Mouse (Mus musculus) embryonic fibroblast, embryonic 13.5 days (primary cell): Measurements from ENCODE around the gene Ap2a2. TPM values are rescaled to one million over a fixed set of nuclear protein-coding genes. Genes with fewer than 3 reads are reported as not detected.
"Not testable (repeated sequence)": the region's sequence is repeated elsewhere in the genome, so short reads cannot be mapped to it uniquely, and the experiment has no call there.

ENCODE experiments used
- H3K27ac ChIP-seq: 2 replicates; pipeline ENCODE4 v1.5.1; 2012; ENCODE audit warnings: low read length, control low read depth, inconsistent platforms; ENCODE audit not compliant: insufficient read depth
- H3K4me1 ChIP-seq: 2 replicates; pipeline ENCODE4 v1.6.1; 2011; ENCODE audit warnings: low read length; ENCODE audit not compliant: control insufficient read depth, insufficient read depth
- H3K4me3 ChIP-seq: 2 replicates; pipeline ENCODE4 v1.5.1; 2011; ENCODE audit warnings: mild to moderate bottlenecking, control low read depth, low read length; ENCODE audit not compliant: insufficient read depth
- CTCF ChIP-seq: IDR thresholded peaks from 2 replicates; pipeline ENCODE4 v1.5.1; 2011; ENCODE audit warnings: mild to moderate bottlenecking, control low read depth, low read length, moderate library complexity, borderline replicate concordance; ENCODE audit not compliant: insufficient read depth
- POLR2A ChIP-seq: IDR thresholded peaks from 2 replicates; pipeline ENCODE4 v1.6.1; 2011; ENCODE audit warnings: low read depth, mild to moderate bottlenecking, control low read depth, low read length, moderate library complexity
- polyA plus RNA-seq: library from polyadenylated mRNA; stranded (reverse); fragments of >200 nt; gene quantifications from 2 replicates; pipeline ENCODE4 v1.2.4, GENCODE M21; 2011; ENCODE audit warnings: low read depth; ENCODE audit not compliant: missing spikeins, insufficient read length

Ap2a2 gene
- polyA plus RNA-seq, 1 experiment, result 128 TPM

- Histone ChIP-seq H3K4me1 (no peaks in the 10 kb centered on the region), H3K27ac (no peak overlapping the region), H3K4me3 (no peak overlapping the region)
- TF ChIP-seq POLR2A, result no peak
- no peak for TF ChIP-seq CTCF
Observed at GRCm38 (mm10) chr7:141612791-141613190, 50.8 kb downstream of the Ap2a2 start.

DNA sequence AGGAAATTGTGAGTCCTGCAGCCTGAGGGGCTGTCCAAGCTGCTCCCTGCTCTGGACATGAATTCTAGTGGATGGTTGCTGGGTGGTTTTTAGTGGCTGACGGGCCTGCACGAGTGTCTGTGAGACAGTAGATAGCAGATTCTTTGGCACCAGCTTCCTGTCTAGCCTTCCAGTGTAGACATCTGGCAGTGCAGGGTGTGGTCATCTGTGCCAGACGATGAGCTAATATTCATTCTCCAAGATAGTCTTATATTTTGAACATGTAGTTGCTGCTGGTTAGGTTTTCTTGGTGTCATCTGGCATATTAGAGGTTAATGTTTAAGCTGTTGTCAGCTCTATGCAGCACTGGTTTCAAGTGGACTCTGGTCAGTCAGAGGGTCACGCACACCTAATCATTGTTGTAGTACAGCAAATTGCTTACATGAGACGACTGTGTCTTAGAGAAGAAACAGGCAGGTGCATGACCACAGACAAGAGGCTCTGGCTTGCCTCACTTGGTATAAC lies 52.4 kb downstream of the Ap2a2 start:
- H3K4me1 ChIP-seq, result no peaks in the 10 kb centered on the region
- no peak overlapping the region for H3K27ac ChIP-seq
- no peak overlapping the region for H3K4me3 ChIP-seq
- no peak for TF ChIP-seq CTCF
- no peak for TF ChIP-seq POLR2A

- Histone ChIP-seq H3K4me1 (no peaks in the 10 kb centered on the region), H3K27ac (no peak overlapping the region), H3K4me3 (no peak overlapping the region)
- TF ChIP-seq CTCF (no peak), POLR2A (no peak)
Observed at GRCm38 (mm10) chr7:141624214-141624613, 62.2 kb downstream of the Ap2a2 start.

GRCm38 (mm10) chr7:141625120-141625810 lies 63.3 kb downstream of the Ap2a2 start:
- no peak for TF ChIP-seq POLR2A
- no peak for TF ChIP-seq CTCF
- Histone ChIP-seq H3K27ac (no peak overlapping the region), H3K4me1 (no peaks in the 10 kb centered on the region), H3K4me3 (no peak overlapping the region)

- TF ChIP-seq CTCF, result no peak
- no peak for TF ChIP-seq POLR2A
- Histone ChIP-seq H3K4me1 (no peaks in the 10 kb centered on the region), H3K4me3 (no peak overlapping the region), H3K27ac (no peak overlapping the region)
Observed at GRCm38 (mm10) chr7:141628018-141628417, 66.0 kb downstream of the Ap2a2 start.

- no peak for TF ChIP-seq POLR2A
- no peak for TF ChIP-seq CTCF
- Histone ChIP-seq H3K4me3 (no peak overlapping the region), H3K4me1 (no peaks in the 10 kb centered on the region), H3K27ac (no peak overlapping the region)
Observed at GRCm38 (mm10) chr7:141629241-141629640, 67.3 kb downstream of the Ap2a2 start.

- H3K27ac ChIP-seq, H3K4me3 ChIP-seq, H3K4me1 ChIP-seq: not testable (repeated sequence)
Observed at GRCm38 (mm10) chr7:141638077-141638476, 76.1 kb downstream of the Ap2a2 start.

GRCm38 (mm10) chr7:141638513-141639334 lies 76.8 kb downstream of the Ap2a2 start:
- not testable (repeated sequence) for H3K27ac ChIP-seq, H3K4me1 ChIP-seq, H3K4me3 ChIP-seq

- H3K4me3 ChIP-seq, H3K27ac ChIP-seq, H3K4me1 ChIP-seq: not testable (repeated sequence)
Observed at GRCm38 (mm10) chr7:141639335-141639890, 77.4 kb downstream of the Ap2a2 start.

- TF ChIP-seq CTCF, result no peak
- no peak for TF ChIP-seq POLR2A
- no peak overlapping the region for H3K27ac ChIP-seq
- H3K4me3 ChIP-seq, result no peak overlapping the region
- H3K4me1 ChIP-seq, result no peaks in the 10 kb centered on the region
Observed at GRCm38 (mm10) chr7:141642375-141642774, 80.4 kb downstream of the Ap2a2 start.
